Mouse (Mus musculus) liver, adult 2 months (tissue): Measurements from ENCODE around the gene Scube2. TPM values are rescaled to one million over a fixed set of nuclear protein-coding genes. Genes with fewer than 3 reads are reported as not detected.

Source experiments
- DNase-seq: peaks from one replicate; pipeline ENCODE4 v3.0.0-alpha.2; 2011; ENCODE audit warnings: low read depth, low spot score; ENCODE audit errors: extremely low read depth
- H3K27ac ChIP-seq: fragments of 200-500 bp; replicated peaks from 2 replicates; pipeline ENCODE4 v1.5.1; 2012; ENCODE audit warnings: low read depth, mild to moderate bottlenecking, control low read depth, inconsistent platforms, low read length; ENCODE audit not compliant: insufficient read depth
- H3K27me3 ChIP-seq: fragments of 200-500 bp; 2 replicates; pipeline ENCODE4 v1.6.1; 2012; ENCODE audit warnings: mild to moderate bottlenecking, moderate library complexity, low read length, inconsistent platforms; ENCODE audit not compliant: control insufficient read depth, insufficient read depth
- H3K36me3 ChIP-seq: fragments of 200-500 bp; 2 replicates; pipeline ENCODE4 v1.6.1; 2012; ENCODE audit warnings: low read length, inconsistent platforms; ENCODE audit not compliant: control insufficient read depth, insufficient read depth
- H3K4me1 ChIP-seq: fragments of 200-500 bp; 2 replicates; pipeline ENCODE4 v1.6.1; 2011; ENCODE audit warnings: low read length; ENCODE audit not compliant: control insufficient read depth, insufficient read depth
- H3K4me3 ChIP-seq: fragments of 200-500 bp; 2 replicates; pipeline ENCODE4 v1.5.1; 2011; ENCODE audit warnings: low read depth, mild to moderate bottlenecking, control low read depth, low read length, moderate library complexity; ENCODE audit not compliant: insufficient read depth
- H3K79me2 ChIP-seq: fragments of 200-500 bp; 2 replicates; pipeline ENCODE4 v1.6.1; 2012; ENCODE audit warnings: inconsistent platforms, mild to moderate bottlenecking, low read length, moderate library complexity; ENCODE audit not compliant: control insufficient read depth, insufficient read depth
- H3K9ac ChIP-seq: fragments of 200-500 bp; 2 replicates; pipeline ENCODE4 v1.6.1; 2012; ENCODE audit warnings: low read depth, mild to moderate bottlenecking, control low read depth, inconsistent platforms, low read length
- CTCF ChIP-seq: fragments of 200-500 bp; IDR thresholded peaks from 2 replicates; pipeline ENCODE4 v1.5.1; 2011; ENCODE audit warnings: low read depth, low read length, control low read depth
- POLR2A ChIP-seq: fragments of 200-500 bp; IDR thresholded peaks from 2 replicates; pipeline ENCODE4 v1.6.1; 2011; ENCODE audit warnings: low read length, control low read depth; ENCODE audit not compliant: insufficient read depth; ENCODE audit errors: extremely low read depth
- WGBS: fragments of 180-500 bp; shearing (Covaris S2); methylation state at CpG from one replicate; pipeline ENCODE4 v1.1.7; 2018; 5-methylcytosine and 5-hydroxymethylcytosine counted together
- polyA plus RNA-seq: library from polyadenylated mRNA; depleted of rRNA; stranded (reverse); fragments of >200 nt; gene quantifications from 2 replicates; pipeline ENCODE4 v1.2.3, GENCODE M21; 2012
- total RNA-seq: library from RNA; depleted of rRNA; stranded (reverse); fragments of >200 nt; gene quantifications from 2 replicates; pipeline ENCODE4 v1.2.3, GENCODE M21; 2014

Gene Scube2
- total and polyA plus RNA-seq, 2 experiments, result under 0.01 TPM; not detected in 1

DNA sequence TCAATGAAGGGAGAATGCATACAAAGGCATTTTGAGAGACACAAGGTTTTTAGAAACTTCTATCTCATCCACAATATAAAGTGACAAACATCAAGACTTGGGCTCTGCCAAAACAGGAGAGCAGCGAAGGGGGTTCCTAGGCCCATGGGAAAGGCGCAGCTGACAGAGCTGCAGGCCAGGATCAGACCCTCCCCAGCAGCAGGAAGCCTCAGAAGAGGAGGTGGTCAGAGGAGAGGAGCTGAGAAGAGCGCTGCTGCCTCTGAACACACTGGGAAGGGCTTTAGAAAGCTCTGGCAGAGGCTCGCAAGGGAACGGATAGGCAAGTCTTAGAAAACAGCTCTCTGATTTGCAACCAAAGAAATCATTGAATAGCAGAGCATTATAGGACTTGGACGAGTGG, 24.4 kb downstream of the Scube2 start:
- H3K9ac ChIP-seq, result no peak overlapping the region
- no peak overlapping the region for H3K4me3 ChIP-seq
- no peaks in the 10 kb centered on the region for H3K36me3 ChIP-seq
- H3K27me3 ChIP-seq, result no peaks in the 10 kb centered on the region; the same call in 1 of the 2 replicates
- DNase-seq, result no peak
- no peak for TF ChIP-seq POLR2A
- TF ChIP-seq CTCF, result no peak
- no peak overlapping the region for H3K27ac ChIP-seq
- H3K4me1 ChIP-seq, result no peaks in the 10 kb centered on the region
- WGBS, result 82% methylated on average over 6 of the region's 6 CpGs
- no peaks in the 10 kb centered on the region for H3K79me2 ChIP-seq

DNA sequence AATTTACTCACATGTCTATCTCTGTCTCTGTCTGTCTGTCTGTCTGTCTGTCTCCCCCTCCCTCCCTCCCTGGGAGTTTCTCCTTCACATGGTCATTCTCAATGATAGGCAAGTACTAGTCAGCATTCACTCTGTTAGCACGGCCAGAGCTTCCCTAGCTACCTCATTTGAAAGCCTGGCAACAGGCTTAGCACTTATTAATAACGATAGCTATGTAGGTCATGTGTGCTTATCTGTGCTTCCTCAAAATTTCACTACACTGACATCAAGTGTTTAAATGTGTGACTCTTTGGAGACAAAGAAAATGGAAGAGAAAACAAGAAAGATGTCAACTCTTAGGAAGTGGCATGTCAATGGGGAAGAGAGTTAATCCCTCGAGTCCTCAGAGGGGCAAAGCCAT, 26.9 kb downstream of the Scube2 start:
- TF ChIP-seq CTCF (no peak), POLR2A (no peak)
- no peak overlapping the region for H3K9ac ChIP-seq
- 78% methylated on average over 3 of the region's 3 CpGs for WGBS
- H3K4me3 ChIP-seq, result no peak overlapping the region
- H3K36me3 ChIP-seq, result no peaks in the 10 kb centered on the region
- H3K27me3 ChIP-seq, result no peaks in the 10 kb centered on the region; the same call in 1 of the 2 replicates
- H3K27ac ChIP-seq, result no peak overlapping the region
- H3K79me2 ChIP-seq, result no peaks in the 10 kb centered on the region
- H3K4me1 ChIP-seq, result no peaks in the 10 kb centered on the region
- peak; percentile 6 for DNase-seq

DNA sequence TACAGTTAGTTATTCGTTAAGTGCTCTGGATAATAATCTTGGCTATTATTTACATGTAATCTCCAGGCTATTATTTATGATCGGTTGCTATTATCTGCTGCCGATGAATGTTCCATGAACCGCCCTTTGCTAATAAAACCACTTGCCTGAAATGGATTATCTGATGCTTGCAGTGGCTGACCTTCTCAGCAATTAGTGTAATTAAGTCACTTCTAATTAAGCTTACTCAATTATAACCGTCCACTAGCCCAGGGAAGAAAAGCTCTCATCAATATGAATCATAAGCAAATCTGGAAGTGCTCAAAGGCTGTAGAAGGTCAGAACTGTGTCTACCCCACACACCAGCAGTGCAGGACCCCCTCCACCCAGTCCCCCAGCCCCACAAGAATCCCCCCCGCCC, 27.8 kb downstream of the Scube2 start:
- Histone ChIP-seq H3K4me1 (no peaks in the 10 kb centered on the region), H3K9ac (no peak overlapping the region), H3K27me3 (no peaks in the 10 kb centered on the region; the same call in 1 of the 2 replicates), H3K27ac (no peak overlapping the region), H3K4me3 (no peak overlapping the region), H3K36me3 (no peaks in the 10 kb centered on the region), H3K79me2 (no peaks in the 10 kb centered on the region)
- no peak for DNase-seq
- WGBS, result 89% methylated on average over 6 of the region's 6 CpGs
- TF ChIP-seq CTCF (no peak), POLR2A (no peak)

- WGBS, result 72% methylated on average over 6 of the region's 6 CpGs
- no peak overlapping the region for H3K27ac ChIP-seq
- no peaks in the 10 kb centered on the region; the same call in 1 of the 2 replicates for H3K27me3 ChIP-seq
- H3K4me1 ChIP-seq, result no peaks in the 10 kb centered on the region
- H3K9ac ChIP-seq, result no peak overlapping the region
- DNase-seq, result no peak
- H3K4me3 ChIP-seq, result no peak overlapping the region
- no peaks in the 10 kb centered on the region for H3K36me3 ChIP-seq
- no peak for TF ChIP-seq CTCF
- TF ChIP-seq POLR2A, result no peak
- H3K79me2 ChIP-seq, result no peaks in the 10 kb centered on the region
Observed at GRCm38 (mm10) chr7:109834894-109835293, 30.6 kb downstream of the Scube2 start.

GRCm38 (mm10) chr7:109831376-109831775, 34.1 kb downstream of the Scube2 start:
- Histone ChIP-seq H3K9ac (no peak overlapping the region), H3K4me1 (no peaks in the 10 kb centered on the region), H3K79me2 (no peaks in the 10 kb centered on the region), H3K36me3 (no peaks in the 10 kb centered on the region), H3K27me3 (no peaks in the 10 kb centered on the region), H3K27ac (no peak overlapping the region), H3K4me3 (no peak overlapping the region)
- WGBS, result 48% methylated on average over 2 of the region's 2 CpGs
- TF ChIP-seq POLR2A (no peak), CTCF (no peak)
- DNase-seq, result no peak

DNA sequence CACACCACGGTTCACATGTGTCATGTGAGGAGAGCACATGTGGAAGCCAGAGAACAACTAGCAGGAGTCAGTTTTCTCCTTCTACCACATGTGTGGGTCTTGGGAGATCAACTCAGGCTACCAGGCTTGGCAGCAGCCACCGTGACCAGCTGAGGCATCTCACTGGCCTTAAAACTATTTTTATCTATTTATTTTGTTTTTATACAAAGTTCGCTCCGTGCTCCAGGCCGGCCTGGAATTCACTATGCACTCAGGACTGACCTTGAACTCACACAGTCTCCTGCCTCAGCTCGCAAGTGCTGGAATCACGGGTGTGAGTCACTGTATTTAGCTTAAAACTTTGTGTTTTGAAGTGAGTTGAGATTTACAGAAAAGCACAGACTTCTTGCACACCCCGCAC, 38.6 kb downstream of the Scube2 start:
- Histone ChIP-seq H3K79me2 (no peaks in the 10 kb centered on the region), H3K9ac (no peak overlapping the region), H3K4me1 (no peaks in the 10 kb centered on the region), H3K36me3 (no peaks in the 10 kb centered on the region), H3K4me3 (no peak overlapping the region), H3K27me3 (no peaks in the 10 kb centered on the region), H3K27ac (no peak overlapping the region)
- TF ChIP-seq POLR2A, result no peak
- TF ChIP-seq CTCF, result no peak
- peak; percentile 16 for DNase-seq
- WGBS, result 33% methylated on average over 8 of the region's 8 CpGs
